Mouse (Mus musculus) yolk sac, embryonic 10.5 days (tissue): ENCODE data around the gene Vrk3.

ENCODE experiments used
- DNase-seq: peaks from one replicate; pipeline ENCODE4 v3.0.0-alpha.2; 2017; ENCODE audit warnings: low spot score

The Vrk3 gene

DNA sequence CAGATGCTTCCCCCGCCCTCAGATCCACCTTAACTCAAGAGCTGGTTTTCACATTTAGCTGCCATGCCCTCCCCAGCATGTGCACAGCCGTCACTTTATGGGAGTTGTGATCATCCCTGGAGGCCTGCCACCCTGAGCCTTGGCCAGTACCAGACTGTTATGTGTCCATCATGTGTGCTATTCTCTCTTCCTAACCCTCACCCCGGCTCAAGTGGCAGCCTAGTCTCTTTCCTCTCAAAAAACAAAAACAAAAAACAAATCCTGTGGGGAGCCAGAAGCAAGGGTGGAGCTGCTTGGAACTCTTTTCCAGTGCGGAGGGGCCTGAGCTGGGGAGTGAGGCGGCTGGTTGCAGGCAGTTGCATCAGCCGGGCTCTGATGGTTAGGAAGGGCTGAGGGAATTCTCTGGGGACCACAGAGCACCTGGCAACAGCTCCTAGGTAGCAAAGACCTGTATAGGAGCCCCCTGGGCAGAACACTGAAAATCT is 70.6 kb downstream of the Vrk3 start:
- DNase-seq, result no peak

DNA sequence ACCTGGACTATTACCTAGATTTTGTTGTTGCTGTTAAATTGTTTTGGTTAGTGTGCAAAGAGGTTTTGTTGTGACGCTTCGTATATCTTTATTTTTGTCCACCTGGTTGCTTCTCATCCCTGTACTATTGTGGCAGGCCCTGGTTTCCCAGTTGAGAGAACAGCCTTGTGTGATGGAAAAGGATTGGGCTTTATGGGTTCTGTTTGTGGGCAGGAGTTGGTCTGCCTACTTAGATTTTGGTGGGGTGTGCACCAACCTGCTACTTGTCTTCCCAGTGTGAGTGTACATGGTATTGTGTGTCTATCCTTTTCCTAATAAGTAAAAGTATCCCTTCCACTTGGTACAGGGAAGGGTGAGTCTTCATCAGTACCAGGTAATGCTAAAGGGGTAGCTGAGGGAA is 71.2 kb downstream of the Vrk3 start:
- DNase-seq, result no peak

DNA sequence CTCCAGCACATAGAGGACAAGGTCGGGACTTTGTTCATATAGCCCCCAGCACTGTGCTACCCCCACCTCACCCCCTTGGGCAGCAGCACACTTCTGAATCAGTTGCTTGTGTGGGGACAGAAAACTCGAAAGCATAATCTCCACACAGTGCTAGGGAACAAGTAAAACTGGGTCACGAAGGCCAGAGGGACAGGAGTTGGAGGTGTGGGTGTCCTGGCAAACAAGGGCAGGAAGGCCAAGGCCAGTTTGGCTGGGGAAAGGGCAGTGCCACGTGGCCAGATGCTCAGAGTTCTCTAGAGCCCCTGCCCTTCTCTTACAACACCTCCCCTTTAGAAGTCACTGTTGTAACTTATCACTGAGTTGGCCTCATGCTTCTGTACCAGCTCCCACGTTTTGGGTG is 71.7 kb downstream of the Vrk3 start:
- DNase-seq, result no peak

DNA sequence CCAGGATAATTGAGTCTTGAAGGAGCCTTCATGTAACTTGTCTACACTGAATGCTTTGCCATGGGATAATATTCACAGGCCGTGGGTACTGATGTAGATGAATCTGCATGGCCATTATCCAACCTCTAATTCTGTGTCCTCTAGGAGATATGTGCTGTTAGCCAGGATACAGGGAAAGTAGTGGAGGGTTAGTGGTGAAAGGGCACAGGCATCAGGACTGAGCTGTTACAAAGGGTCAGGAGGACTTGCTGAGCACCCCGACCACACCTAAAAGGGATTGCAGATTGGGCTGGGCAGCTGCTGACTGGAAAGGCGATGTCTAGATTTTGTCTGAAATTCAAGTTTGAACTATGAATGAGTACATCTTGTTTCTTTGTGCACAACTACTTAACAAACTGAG is 72.3 kb downstream of the Vrk3 start:
- no peak for DNase-seq

DNA sequence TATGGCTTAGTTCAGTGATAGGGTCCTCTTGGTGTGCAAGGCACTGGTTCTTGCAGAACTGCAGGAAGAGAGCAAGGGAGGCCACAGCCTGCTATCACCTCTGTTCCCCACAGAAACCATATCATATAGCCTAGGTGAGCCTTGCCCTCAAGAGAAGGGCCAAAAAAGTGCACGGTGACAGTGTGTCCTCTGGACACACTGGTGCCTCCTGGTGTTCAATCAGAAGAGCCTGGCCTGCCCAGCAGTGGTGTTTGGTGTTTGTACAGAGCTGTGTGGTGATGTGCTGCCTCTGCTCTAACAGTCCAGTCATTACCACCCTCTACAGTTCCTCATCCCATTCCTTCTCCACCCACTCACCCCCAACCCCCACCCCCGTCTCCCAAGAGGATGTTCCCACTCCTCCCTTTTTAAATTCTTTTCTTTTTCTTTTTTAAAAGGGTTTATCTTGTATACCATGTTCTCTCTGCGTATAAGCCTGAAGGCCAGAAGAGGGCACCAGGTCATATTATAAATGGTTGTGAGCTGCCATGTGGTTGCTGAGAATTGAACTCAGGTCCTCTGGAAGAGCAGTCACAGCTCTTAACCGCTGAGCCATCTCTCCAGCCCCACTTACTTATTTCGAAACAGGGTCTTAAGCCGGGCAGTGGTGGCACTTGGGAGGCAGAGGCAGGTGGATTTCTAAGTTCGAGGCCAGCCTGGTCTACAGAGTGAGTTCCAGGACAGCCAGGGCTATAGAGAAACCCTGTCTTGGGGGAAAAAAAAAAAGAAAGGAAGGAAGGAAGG is 73.6 kb downstream of the Vrk3 start:
- no peak for DNase-seq

DNA sequence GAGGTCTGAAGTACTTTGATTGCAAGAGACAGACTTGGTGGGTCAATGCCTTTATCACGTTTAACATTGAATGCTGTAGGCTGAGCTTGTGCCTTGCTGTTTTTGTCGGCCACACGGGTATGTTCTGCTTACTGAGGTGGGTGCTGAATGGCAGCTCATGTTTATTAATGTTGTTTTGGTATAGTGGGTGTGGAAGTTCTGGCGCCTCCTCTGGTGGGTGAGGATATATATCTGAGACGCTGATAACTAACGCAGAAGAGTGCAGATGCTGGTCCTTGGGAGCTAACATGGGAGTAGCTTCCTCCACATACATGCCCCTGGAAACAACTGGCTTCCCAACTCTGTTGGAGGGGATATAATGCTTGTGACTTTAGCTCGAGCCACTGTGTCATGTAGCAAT is 75.2 kb downstream of the Vrk3 start:
- DNase-seq, result no peak

DNA sequence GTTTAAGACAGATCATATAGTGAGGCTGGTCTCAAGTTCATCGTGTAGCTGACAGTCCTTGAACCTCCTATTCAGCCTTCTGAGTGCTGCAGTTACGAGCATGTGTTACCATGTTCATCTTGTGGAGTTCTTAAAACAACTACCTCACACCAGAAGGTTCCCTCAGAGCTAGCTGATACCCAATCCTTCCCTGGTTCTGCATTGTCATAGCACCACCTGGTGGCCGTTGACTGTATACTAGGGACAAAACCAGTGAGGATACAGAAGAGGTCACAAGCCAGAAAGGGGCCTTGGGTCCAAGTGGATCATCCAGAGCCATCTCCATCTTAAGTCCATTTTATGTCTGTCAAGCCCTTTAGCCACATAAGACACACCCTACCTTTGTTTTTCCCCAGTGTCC is 76.7 kb downstream of the Vrk3 start:
- DNase-seq, result peak; percentile 49

DNA sequence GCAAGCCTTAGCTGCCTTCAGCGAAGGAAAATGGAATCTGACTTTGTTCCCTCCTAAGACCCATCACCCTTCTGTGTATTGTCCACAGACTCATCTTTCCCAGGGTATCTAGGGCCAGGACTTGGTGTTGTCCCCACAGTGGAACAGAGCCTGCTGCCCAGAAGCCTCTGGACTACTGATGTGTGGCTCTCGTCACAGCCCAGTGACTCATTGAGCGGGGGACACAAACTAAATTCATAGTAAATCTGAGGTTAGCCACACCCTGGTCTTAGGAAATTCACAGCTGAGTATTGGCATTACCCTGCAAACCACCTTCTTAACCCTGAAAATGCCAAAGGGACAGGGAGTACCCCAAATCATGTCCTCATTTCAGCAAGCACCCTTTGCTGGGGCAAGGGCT is 78.6 kb downstream of the Vrk3 start:
- no peak for DNase-seq
